Mouse (Mus musculus) ES-E14 (cell line): ENCODE results near the gene Ube2g1. TPM values are rescaled to one million over a fixed set of nuclear protein-coding genes. Genes with fewer than 3 reads are reported as not detected.
A peak's percentile ranks its signal among the peaks of the same experiment; 100 is the strongest.

Source experiments
- DNase-seq: peaks from one replicate; pipeline ENCODE4 v3.0.0-alpha.2; 2013; ENCODE audit warnings: low read depth, low spot score
- H3K27ac ChIP-seq: 2 replicates; pipeline ENCODE4 v1.5.1; 2012; ENCODE audit warnings: low read depth, mild to moderate bottlenecking, low read length, moderate library complexity, mixed read lengths; ENCODE audit not compliant: poor library complexity, insufficient read depth, severe bottlenecking
- H3K36me3 ChIP-seq: 2 replicates; pipeline ENCODE4 v1.6.1; 2012; ENCODE audit warnings: mild to moderate bottlenecking, low read length, moderate library complexity, mixed read lengths; ENCODE audit not compliant: control insufficient read depth, poor library complexity, insufficient read depth, severe bottlenecking
- H3K4me1 ChIP-seq, 2 experiments: fragments of 150-350 bp in 1 of 2; sonication (generic) in 1 of 2; 2 replicates each; pipeline ENCODE4 v1.6.1; 2012; ENCODE audit warnings: low read length in 2 of 2, mild to moderate bottlenecking in 1 of 2, mixed read lengths in 1 of 2; ENCODE audit not compliant: control insufficient read depth in 2 of 2, insufficient read depth in 2 of 2, poor library complexity in 1 of 2
- H3K4me3 ChIP-seq, 2 experiments: fragments of 150-350 bp in 1 of 2; sonication (generic) in 1 of 2; 2 replicates each; pipeline ENCODE4 v1.5.1; 2012; ENCODE audit warnings: low read length in 2 of 2, low read depth in 1 of 2, mild to moderate bottlenecking in 1 of 2, mixed read lengths in 1 of 2; ENCODE audit not compliant: insufficient read depth in 1 of 2, poor library complexity in 1 of 2, severe bottlenecking in 1 of 2
- H3K9ac ChIP-seq: 2 replicates; pipeline ENCODE4 v1.6.1; 2012; ENCODE audit warnings: low read depth, mild to moderate bottlenecking, low read length, mixed read lengths; ENCODE audit not compliant: poor library complexity, insufficient read depth, severe bottlenecking
- H3K9me3 ChIP-seq: fragments of 150-350 bp; sonication (generic); 2 replicates; pipeline ENCODE4 v1.6.1; 2012; ENCODE audit warnings: low read depth, mild to moderate bottlenecking, low read length; ENCODE audit not compliant: control insufficient read depth, insufficient read depth
- CHD2 ChIP-seq: IDR thresholded peaks from 2 replicates; pipeline ENCODE4 v1.6.1; 2014; ENCODE audit warnings: mild to moderate bottlenecking, low read depth, low read length, inconsistent platforms
- HCFC1 ChIP-seq: IDR thresholded peaks from 2 replicates; pipeline ENCODE4 v1.6.1; 2012; ENCODE audit warnings: low read length, inconsistent platforms, borderline replicate concordance; ENCODE audit not compliant: insufficient read depth
- MAFK ChIP-seq: IDR thresholded peaks from 2 replicates; pipeline ENCODE4 v1.6.1; 2014; ENCODE audit warnings: mild to moderate bottlenecking, low read depth, low read length, inconsistent platforms; ENCODE audit not compliant: insufficient read depth
- ZC3H11A ChIP-seq: IDR thresholded peaks from 2 replicates; pipeline ENCODE4 v1.6.1; 2012; ENCODE audit warnings: low read depth, mild to moderate bottlenecking, inconsistent platforms, low read length, borderline replicate concordance
- ZNF384 ChIP-seq: IDR thresholded peaks from 2 replicates; pipeline ENCODE4 v1.6.1; 2012; ENCODE audit warnings: low read depth, low read length, inconsistent platforms
- in situ Hi-C, 2 experiments: fragments of 600-800 bp; cut with MboI; formaldehyde crosslinking; loops; one replicate each; pipeline ENCODE4 v1.15.1; 2025; ENCODE audit warnings: low sequenced_read_pairs in 2 of 2, inconsistent platforms in 1 of 2; ENCODE audit not compliant: unreplicated experiment in 2 of 2
- total RNA-seq: library from RNA; depleted of rRNA; stranded (reverse); fragments of 300-350 nt; gene quantifications from 2 replicates; pipeline ENCODE4 v1.2.3, GENCODE M21; 2012

Ube2g1 gene
- total RNA-seq, 1 experiment: 27.9 TPM

DNA sequence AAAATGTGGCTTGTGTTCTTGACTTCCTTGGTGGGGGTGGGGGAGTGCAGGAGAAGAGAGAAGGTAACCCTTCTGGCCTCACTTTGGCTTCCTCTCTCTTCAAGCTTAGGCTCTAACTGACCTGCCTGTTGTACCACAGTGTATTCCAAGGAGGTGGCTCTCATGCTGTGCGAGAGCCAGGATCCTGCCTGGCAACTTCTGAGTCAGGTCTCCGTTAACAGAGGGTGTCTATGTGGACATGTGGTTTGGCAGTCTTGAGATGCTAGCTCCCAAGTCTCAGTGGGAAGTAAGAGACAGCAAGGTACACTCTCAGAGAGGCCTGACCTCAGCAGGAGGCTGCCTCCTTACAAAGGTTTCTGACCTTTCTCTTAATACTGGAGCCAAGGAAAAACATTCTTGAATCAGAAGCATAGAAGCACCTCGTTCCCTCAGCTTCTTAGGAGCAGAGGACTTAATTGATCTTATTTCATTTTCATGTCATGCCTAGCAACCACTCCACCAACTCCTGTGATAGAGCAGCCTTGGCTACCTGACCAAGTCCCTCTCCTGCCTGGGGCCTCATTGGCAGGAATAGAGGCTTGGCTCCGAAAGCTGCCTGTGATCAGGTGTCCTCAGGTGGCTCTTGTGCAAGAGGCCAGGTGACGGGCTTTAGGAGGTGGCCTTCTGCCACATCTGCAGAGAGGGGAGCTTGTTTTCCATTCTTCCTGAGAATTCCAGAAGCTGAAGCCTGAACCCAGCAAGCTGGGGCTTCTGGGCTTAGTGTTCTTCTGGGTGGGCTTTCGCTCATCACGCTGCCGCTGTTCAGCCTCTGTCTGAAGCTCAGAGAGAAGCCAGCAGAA lies 25.3 kb upstream of the Ube2g1 start:
- no peak for DNase-seq
- Histone ChIP-seq H3K9me3 (no peaks in the 10 kb centered on the region), H3K27ac (no peak overlapping the region; the same call in 1 of the 2 replicates), H3K9ac (no peak overlapping the region), H3K36me3 (no peaks in the 10 kb centered on the region), H3K4me3 (no peak overlapping the region), H3K4me1 (peaks cover 4 to 13% of the 10 kb centered on the region in 2 experiments; a peak in 2 of 4 replicates)
- in situ Hi-C loops: no loop called here
- no peak for TF ChIP-seq HCFC1
- TF ChIP-seq MAFK: no peak

DNA sequence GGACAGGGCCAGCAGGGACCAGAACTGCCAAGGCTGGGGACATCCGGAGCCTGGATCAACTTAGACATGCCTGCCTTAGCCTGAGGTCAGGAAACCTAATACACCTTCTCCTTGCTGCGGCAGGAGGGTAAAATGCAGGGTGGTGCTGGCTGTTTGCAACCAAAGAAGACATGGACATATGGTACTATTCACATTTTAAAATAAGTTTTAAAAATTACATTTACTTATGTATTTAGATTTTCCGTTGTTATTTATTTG lies 24.7 kb upstream of the Ube2g1 start:
- Histone ChIP-seq H3K4me1 (peaks cover 3 to 12% of the 10 kb centered on the region in 2 experiments; a peak in 2 of 4 replicates), H3K27ac (no peak overlapping the region; the same call in 1 of the 2 replicates), H3K9ac (no peak overlapping the region), H3K4me3 (no peak overlapping the region), H3K9me3 (no peaks in the 10 kb centered on the region), H3K36me3 (no peaks in the 10 kb centered on the region)
- in situ Hi-C loops: no loop called here
- TF ChIP-seq HCFC1 (no peak), ZNF384 (no peak), MAFK (no peak), ZC3H11A (no peak), CHD2 (no peak)
- no peak for DNase-seq

DNA sequence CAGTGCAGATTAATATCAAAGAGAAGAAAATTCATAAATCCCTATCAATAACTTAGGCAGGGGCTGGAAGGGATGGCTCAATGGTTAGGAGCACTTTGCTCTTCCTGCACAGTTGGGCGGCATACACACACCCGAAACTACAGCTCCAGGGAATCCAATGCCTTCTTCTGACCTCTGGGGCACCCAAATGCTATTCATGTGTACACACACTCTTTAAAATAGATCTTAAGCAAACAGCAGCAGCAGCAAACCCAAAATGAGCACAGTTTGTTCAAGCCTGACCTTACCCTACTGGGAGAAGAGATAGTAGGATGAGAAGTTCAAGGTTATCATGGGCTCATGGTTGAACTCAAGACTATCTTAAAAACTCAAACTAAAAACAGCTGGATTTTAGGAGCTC lies 24.0 kb upstream of the Ube2g1 start:
- no peaks in the 10 kb centered on the region for H3K9me3 ChIP-seq
- no peaks in the 10 kb centered on the region for H3K36me3 ChIP-seq
- in situ Hi-C loops: no loop called here
- H3K27ac ChIP-seq: no peak overlapping the region
- no peak overlapping the region for H3K4me3 ChIP-seq
- TF ChIP-seq HCFC1: no peak
- no peak for TF ChIP-seq MAFK
- TF ChIP-seq ZNF384: no peak
- TF ChIP-seq ZC3H11A: no peak
- TF ChIP-seq CHD2: no peak
- H3K4me1 ChIP-seq: peaks cover 2 to 10% of the 10 kb centered on the region in 2 experiments; a peak in 2 of 4 replicates
- DNase-seq: no peak
- no peak overlapping the region for H3K9ac ChIP-seq

DNA sequence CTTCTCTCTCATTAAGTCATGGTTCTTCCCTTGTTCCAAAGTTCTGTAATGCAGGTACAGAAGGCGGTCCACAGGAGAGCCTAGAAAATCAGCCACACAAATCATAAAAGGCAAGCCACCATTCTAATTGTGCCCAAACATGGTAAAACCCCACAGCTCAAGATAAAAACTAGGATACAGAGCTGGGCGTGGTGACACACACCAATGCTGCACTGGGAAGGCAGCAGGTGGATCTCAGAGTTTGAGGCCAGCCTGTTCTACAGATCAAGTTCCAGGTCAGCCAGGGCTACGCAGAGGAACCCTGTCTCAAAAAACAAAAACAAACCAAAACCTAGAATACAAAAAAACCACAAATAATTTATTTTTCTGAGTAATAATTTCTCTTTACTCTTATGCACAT lies 20.5 kb upstream of the Ube2g1 start:
- DNase-seq: no peak
- no peak overlapping the region for H3K9ac ChIP-seq
- TF ChIP-seq HCFC1 (no peak), ZC3H11A (no peak), CHD2 (no peak), MAFK (no peak), ZNF384 (no peak)
- in situ Hi-C loops: no loop called here
- peak overlapping the region; percentile 30 to 56 for H3K4me3 ChIP-seq
- no peaks in the 10 kb centered on the region for H3K36me3 ChIP-seq
- peaks cover 2 to 9% of the 10 kb centered on the region in 2 experiments; a peak in 2 of 4 replicates for H3K4me1 ChIP-seq
- no peaks in the 10 kb centered on the region for H3K9me3 ChIP-seq
- H3K27ac ChIP-seq: no peak overlapping the region
